Mouse (Mus musculus) adrenal gland, postnatal 10 days (tissue): ENCODE results near the gene Ptprk. TPM values are rescaled to one million over a fixed set of nuclear protein-coding genes. Genes with fewer than 3 reads are reported as not detected.

Source experiments
- DNase-seq: peaks from one replicate; pipeline ENCODE4 v3.0.0; 2021; ENCODE audit warnings: mixed read lengths
- total RNA-seq, 2 experiments: library from RNA; stranded (reverse); gene quantifications; 2 replicates each; pipeline ENCODE4 v1.2.3; 2021

Ptprk gene
- total RNA-seq, 2 experiments from 2014 or later = 21.8 to 24.1 TPM

- DNase-seq = peak; percentile 7
Observed at GRCm38 (mm10) chr10:28112826-28113589, 38.4 kb downstream of the Ptprk start.

DNA sequence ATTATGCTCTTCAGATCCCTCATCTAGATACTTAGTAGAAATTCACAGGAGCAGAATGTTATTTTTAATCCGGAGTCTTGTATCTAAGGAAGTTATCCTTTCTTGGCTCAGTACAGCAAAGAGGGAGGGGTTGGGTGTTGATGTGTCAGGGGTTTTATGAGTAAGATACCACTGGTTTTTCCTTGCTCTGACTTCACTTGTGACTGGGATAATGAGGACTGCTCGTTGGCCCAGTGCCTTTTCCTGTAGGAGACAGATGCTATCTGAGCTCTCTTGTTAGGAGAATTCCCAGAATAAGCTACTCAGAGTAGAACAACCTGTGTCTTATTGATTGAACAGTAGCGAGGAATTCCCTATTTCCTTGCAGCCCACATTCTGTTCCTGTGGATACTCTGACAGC lies 39.3 kb downstream of the Ptprk start:
- DNase-seq = no peak

GRCm38 (mm10) chr10:28116982-28117381 lies 42.4 kb downstream of the Ptprk start:
- DNase-seq = no peak

DNA sequence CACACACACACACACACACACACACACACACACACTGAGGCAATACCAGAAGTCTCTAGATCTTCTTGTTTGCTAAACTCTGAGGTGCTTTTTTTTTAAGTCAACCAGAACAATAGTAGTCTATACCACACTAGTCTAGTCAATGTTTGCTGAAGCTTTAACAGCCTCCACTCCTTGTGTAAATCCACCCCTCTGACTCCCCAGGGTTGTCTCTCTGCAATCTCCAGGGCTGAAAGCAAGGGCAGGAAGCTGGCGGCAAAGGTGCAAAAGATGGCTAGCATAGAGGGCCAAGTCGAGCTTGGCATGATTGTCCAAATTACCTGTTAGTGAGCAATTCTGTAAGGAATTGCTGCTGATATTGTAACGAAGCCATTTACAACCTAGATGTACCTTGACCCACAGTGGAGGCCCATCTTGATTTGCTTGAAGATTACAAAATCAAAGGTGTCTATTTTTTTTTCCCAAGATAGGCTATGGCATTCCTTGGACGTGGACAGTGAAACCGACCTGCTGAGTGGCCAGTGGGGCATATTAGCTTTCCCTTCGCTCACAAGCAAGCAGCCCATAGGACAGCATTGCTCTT lies 44.3 kb downstream of the Ptprk start:
- no peak for DNase-seq

DNA sequence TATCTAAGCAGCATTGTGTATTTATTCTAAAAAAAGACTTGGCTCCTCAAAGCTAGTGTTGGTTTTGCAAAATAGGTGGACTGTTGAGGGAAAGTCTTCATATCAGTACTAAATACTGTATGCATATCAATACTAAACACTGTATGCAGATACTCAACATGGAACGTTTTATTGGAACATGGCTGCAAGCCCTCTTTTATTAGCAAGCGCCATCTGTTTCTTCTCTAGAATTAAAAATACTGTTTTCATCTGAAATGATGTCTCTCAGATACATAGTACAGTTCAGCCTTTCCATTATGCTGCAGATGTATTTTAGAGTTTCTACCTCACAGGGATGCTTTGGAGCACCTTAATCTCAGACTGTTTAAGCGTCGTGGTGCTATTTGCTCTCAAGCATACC lies 49.3 kb downstream of the Ptprk start:
- DNase-seq = no peak

- DNase-seq = no peak
Observed at GRCm38 (mm10) chr10:28128011-28128410, 53.4 kb downstream of the Ptprk start.

- no peak for DNase-seq
Observed at GRCm38 (mm10) chr10:28128450-28128849, 53.8 kb downstream of the Ptprk start.

GRCm38 (mm10) chr10:28130422-28130821 lies 55.8 kb downstream of the Ptprk start:
- DNase-seq = no peak

DNA sequence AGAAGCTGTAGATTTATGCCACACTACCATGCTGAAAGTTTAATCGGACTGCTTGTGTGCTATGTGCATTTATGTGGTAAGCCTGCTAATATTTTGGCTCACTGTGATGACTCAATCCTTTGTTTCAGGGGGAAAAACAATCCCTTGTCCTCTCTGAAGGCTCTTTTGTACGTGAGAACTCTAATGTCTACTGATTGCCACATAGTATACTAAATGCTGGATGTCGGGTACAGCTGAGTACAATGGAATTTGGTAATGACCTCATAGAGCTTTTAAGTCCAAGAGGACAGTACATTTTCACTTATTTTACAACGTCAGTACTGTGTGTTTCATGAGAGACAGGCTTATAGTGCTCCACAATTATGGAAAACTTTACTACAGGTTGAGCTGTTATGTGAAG lies 59.1 kb downstream of the Ptprk start:
- no peak for DNase-seq

GRCm38 (mm10) chr10:28138399-28138798 lies 63.8 kb downstream of the Ptprk start:
- no peak for DNase-seq

DNA sequence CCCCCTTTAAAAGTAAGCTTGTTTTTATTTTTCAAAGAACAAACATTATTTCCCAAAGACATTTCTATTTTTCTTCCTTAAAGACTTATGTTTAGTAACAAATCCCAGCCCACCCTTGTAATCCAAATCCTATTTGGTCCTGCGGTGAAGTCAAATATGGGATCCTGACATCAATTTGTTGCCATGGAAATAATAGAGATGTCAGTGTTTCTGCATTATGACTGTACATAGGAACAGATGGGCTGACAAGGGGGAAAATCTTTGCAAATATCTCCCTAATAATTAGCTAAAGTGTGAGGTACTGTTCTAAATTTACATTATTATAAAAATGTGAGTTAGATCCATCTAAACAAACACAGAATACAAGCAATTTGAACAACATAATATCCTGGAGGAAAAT lies 69.8 kb downstream of the Ptprk start:
- DNase-seq = no peak

DNA sequence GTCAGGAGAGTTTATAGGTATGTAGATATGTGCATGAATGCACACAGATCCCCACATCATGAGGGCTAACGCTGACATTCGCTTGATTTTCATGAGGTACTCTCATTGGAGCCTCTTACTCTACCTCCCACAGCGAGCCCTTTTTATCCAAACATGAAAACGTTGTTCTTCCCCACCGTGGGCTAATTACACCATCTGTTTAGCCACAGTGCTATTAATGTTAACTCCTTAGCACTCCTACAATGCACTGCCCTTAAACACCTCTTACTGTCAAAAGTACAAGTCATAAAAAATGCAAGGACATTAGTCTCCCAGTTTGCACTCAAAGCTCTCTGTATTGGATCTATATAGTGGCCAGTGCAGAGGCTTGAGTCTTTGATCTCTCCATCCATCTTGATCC lies 70.7 kb downstream of the Ptprk start:
- no peak for DNase-seq

DNA sequence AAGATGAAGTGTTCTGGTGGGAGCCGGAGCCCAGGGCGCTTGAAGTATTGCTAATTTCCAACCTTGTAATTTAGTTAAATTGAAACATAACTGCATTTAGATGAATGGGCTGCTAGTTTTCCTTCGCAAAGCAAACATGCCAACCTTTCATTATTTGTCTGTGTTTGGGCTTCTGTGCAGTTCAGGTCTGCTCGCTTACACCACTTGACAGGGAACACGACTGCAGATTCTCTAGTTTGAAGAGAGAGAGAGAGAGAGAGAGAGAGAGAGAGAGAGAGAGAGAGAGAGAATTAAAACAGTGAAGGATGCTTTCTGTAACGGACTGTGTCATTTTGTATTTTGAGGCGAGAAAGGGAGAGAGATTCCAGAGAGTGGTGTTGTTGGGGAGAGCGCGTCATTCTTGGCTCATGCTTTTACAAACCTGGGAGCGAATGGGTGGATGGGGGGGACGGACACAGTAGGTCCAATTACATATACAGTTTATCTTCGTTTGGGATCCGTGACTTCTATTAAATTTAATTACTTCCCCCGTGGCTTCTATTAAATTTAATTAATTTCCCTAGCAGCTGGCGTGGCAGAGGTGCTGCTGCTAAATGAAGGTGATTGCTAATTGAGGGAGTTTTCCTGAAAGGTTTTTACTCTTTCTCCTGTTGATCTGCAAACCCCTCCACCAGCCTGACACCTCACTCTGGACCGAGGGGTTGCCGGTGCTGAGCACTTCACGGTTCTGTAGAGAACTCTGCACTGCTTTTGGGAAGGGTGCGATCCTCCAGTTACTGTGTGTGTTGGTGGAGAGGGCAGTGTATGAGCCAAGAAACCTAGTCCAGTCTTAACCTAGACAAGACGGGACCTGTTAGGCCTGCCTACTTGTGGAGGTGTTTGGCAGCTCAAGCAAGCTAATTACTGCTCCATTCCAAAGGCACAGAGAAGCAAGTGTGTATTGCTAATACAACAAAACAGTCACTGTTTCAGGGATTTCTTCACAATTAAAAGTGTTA lies 81.4 kb downstream of the Ptprk start:
- DNase-seq = no peak

- DNase-seq = no peak
Observed at GRCm38 (mm10) chr10:28159716-28160115, 85.1 kb downstream of the Ptprk start.

GRCm38 (mm10) chr10:28161306-28161705 lies 86.7 kb downstream of the Ptprk start:
- DNase-seq = no peak

- DNase-seq = peak; percentile 31
Observed at GRCm38 (mm10) chr10:28164250-28164649, 89.6 kb downstream of the Ptprk start.

- DNase-seq = no peak
Observed at GRCm38 (mm10) chr10:28164746-28165145, 90.1 kb downstream of the Ptprk start.

- DNase-seq = no peak
Observed at GRCm38 (mm10) chr10:28166610-28167009, 92.0 kb downstream of the Ptprk start.

DNA sequence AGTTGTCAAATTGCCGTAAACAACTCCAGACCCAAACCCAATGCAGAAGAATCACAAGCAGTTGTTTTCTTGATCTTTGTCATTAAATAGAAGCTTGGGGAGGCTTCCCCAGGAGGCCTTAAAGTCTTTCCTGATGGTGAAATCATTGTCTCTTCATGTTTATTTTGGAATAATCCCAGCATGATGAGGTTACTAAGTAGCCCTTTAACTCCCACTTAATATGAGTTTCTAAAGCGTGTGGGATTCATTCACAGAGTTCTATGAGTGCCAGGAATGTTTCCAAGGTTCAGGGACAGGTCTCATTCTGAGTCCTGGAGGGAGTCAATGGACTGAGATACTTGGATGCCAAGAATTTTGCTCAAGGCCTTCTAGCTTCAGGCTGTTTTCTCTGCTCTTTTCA lies 92.5 kb downstream of the Ptprk start:
- no peak for DNase-seq

GRCm38 (mm10) chr10:28171196-28171595 lies 96.6 kb downstream of the Ptprk start:
- no peak for DNase-seq

DNA sequence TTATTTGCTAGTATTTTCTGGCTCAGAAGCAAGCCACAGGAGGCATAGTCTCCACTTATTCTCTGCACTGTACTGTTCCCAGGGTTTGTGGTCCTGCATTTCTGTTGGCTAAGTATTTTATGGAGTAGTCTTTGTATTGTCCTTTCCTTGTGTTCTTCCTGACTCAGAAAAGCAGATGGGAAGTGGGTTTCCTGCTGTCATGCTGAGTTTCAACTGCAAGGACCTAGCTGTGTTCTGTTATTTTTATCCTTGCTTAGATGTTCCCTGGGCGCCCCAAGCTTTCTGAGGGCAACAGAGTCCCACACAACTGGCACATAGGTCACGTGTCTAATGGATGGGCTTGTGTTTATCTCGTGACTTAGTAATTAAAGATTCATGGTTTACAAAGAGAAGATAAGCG lies 104.3 kb downstream of the Ptprk start:
- DNase-seq = no peak

DNA sequence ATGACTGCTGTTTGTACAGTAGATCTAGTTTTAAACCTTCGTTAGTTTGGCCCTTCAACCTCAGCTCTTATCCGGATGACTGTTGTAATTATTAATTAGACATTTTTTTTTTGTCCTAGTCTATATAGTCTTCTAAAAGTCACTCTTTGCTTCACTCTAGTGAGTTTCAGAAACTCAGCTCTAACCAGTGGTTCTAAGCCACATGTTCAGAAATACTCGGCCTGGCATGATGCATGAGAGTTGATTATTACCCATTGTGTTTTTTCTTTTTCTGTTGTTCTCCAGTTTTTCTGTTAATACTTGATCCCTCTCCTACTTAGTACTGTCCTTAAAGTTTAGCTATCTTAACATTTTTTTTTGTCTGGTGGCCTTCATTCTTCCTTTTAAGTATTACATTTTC lies 107.5 kb downstream of the Ptprk start:
- DNase-seq = no peak

DNA sequence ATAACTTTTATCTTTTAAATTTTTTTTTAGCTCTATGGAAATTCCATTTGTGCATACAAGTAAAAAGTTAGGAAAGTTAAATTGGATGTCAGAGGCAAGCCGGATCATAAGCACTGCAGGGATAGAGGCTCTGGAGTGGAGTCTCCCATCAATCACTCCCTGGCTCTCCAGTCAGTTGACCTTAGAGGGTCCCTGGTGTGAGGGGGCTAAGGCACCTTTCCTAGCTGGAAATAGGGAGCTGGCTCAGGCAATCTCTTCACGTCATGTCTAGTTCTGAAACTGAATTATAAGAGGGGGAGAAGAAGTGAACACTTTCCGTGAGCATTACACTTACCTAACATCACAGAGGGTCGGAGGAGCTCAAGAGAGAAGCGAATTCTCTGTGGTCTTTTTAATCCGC lies 110.1 kb downstream of the Ptprk start:
- DNase-seq = no peak
